ENCODE assay signal across 8 mouse cellular contexts in the genomic region with DNA sequence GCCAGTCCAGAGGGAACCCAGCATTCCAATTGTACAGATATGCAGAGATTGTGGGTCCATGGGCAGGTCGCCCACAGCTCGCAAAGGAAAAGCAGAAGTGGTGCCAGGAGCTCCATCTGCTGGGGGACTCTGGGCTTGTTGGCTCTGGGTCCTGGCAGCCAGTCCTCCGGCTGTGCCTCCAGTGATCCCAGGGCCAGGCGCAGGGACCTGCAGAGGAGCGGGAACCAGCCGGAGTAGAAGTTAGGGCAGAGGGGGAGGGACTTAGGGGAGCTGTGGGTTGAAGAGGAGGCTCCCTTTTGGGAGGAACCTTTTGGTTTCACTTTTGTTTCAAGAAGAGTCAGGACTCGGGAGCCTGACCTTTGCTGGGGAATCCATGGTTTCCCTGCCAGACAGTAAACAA. TPM values are rescaled to one million over a fixed set of nuclear protein-coding genes. Genes with fewer than 3 reads are reported as not detected.
DNase-seq lines count a peak whose midpoint lies in the region; ATAC-seq lines count a peak whose summit lies in the region.

No protein-coding gene starts in this region.

- peaks cover 4% of the 10 kb centered on the region; the same call in 1 of the 2 replicates for H3K4me1 ChIP-seq in brown adipose tissue, adult 24 weeks (ENCODE audit: control insufficient read depth, insufficient read depth, insufficient read length, low read length)
- no peaks in the 10 kb centered on the region for H3K4me1 ChIP-seq in heart, embryonic 13.5 days
- H3K4me1 ChIP-seq in liver, embryonic 15.5 days (replicated peaks): no peaks in the 10 kb centered on the region
- no peaks in the 10 kb centered on the region for H3K4me1 ChIP-seq in midbrain, embryonic 14.5 days (ENCODE audit: control insufficient read depth, insufficient read depth, low read length)

- H3K4me2 ChIP-seq in heart, embryonic 13.5 days: peak overlapping the region; percentile 39; the same call in 1 of the 2 replicates
- peak overlapping the region; percentile 21; the same call in 1 of the 2 replicates for H3K4me2 ChIP-seq in liver, embryonic 15.5 days
- no peak overlapping the region for H3K4me2 ChIP-seq in midbrain, embryonic 14.5 days (ENCODE audit: low read length)

- H3K27me3 ChIP-seq in heart, embryonic 13.5 days (replicated peaks): no peaks in the 10 kb centered on the region
- no peaks in the 10 kb centered on the region for H3K27me3 ChIP-seq in liver, embryonic 15.5 days
- no peaks in the 10 kb centered on the region for H3K27me3 ChIP-seq in midbrain, embryonic 14.5 days (ENCODE audit: control insufficient read depth, insufficient read depth, low read length)

- peak; percentile 70 for DNase-seq in 3134 (ENCODE audit: extremely low read depth, insufficient read length, low spot score)
- DNase-seq in spleen, postnatal 36 days (ENCODE audit: low spot score in 2 of 2): peak; percentile 3 to 6
- no peak for DNase-seq in midbrain, embryonic 14.5 days
- DNase-seq in left cerebral cortex, postnatal 36 days (ENCODE audit: low spot score in 2 of 2): no peak

- no peak overlapping the region for H3K27ac ChIP-seq in brown adipose tissue, adult 24 weeks (replicated peaks; ENCODE audit: low read depth, low read length)
- no peak overlapping the region for H3K27ac ChIP-seq in heart, embryonic 13.5 days (replicated peaks)
- no peak overlapping the region for H3K27ac ChIP-seq in liver, embryonic 15.5 days (replicated peaks)
- H3K27ac ChIP-seq in midbrain, embryonic 14.5 days (replicated peaks; ENCODE audit: low read depth, low read length): no peak overlapping the region

- no peaks in the 10 kb centered on the region for H3K36me3 ChIP-seq in heart, embryonic 13.5 days
- no peaks in the 10 kb centered on the region for H3K36me3 ChIP-seq in liver, embryonic 15.5 days (replicated peaks)
- no peaks in the 10 kb centered on the region for H3K36me3 ChIP-seq in midbrain, embryonic 14.5 days (ENCODE audit: control insufficient read depth, insufficient read depth, low read length)

- 53% methylated on average over 7 of the region's 7 CpGs for WGBS in heart, embryonic 13.5 days
- WGBS in liver, embryonic 15.5 days (ENCODE audit: insufficient replicate concordance): 34% methylated on average over 7 of the region's 7 CpGs
- WGBS in midbrain, embryonic 14.5 days: 67% methylated on average over 7 of the region's 7 CpGs

- peaks cover 6% of the 10 kb centered on the region; the same call in 1 of the 2 replicates for H3K9me3 ChIP-seq in heart, embryonic 13.5 days
- no peaks in the 10 kb centered on the region for H3K9me3 ChIP-seq in liver, embryonic 15.5 days (replicated peaks)
- H3K9me3 ChIP-seq in midbrain, embryonic 14.5 days (ENCODE audit: control insufficient read depth, low read length): no peaks in the 10 kb centered on the region; the same call in 1 of the 2 replicates

- intact Hi-C loops in left cerebral cortex, postnatal 36 days (cut with DNase I): no loop called here

- no peak overlapping the region for H3K9ac ChIP-seq in heart, embryonic 13.5 days
- H3K9ac ChIP-seq in liver, embryonic 15.5 days: no peak overlapping the region
- H3K9ac ChIP-seq in midbrain, embryonic 14.5 days (replicated peaks; ENCODE audit: low read length): no peak overlapping the region

- peak; percentile 99 for ATAC-seq in CD4-positive, CD25-positive, alpha-beta regulatory T cell, adult 4 months
- ATAC-seq in heart, embryonic 13.5 days (ENCODE audit: extremely low read depth, insufficient number of reproducible peaks, low FRiP score, low TSS enrichment): peak; percentile 31; the same call in 1 of the 2 replicates
- ATAC-seq in liver, embryonic 15.5 days (ENCODE audit: insufficient read depth): no peak
- ATAC-seq in midbrain, embryonic 14.5 days (ENCODE audit: low FRiP score, low TSS enrichment): no peak

- H3K4me3 ChIP-seq in brown adipose tissue, adult 24 weeks (ENCODE audit: insufficient read depth, low read depth, low read length): peak overlapping the region; percentile 58
- H3K4me3 ChIP-seq in heart, embryonic 13.5 days: peak overlapping the region; percentile 26
- H3K4me3 ChIP-seq in liver, embryonic 15.5 days (replicated peaks): peak overlapping the region; percentile 20; the same call in 1 of the 2 replicates
- no peak overlapping the region for H3K4me3 ChIP-seq in midbrain, embryonic 14.5 days (replicated peaks; ENCODE audit: low read depth, low read length)

RNA-seq across cellular contexts. Expression of a gene that starts 28.2 kb away (rescaled TPM):
- polyA plus RNA-seq in CD4-positive, CD25-positive, alpha-beta regulatory T cell, adult 4 months (2017; shearing (Covaris generic)): under 1 TPM in 1 of 2 experiments, not detected in 1; 0.43 TPM
- polyA plus RNA-seq in brown adipose tissue, adult 24 weeks (2012; ENCODE audit: insufficient read depth, insufficient read length, missing spikeins): not detected in 2 replicates
- polyA plus RNA-seq in heart, embryonic 13.5 days (2015; fragmentation: Nextera tagmentation; extraction: Ambion mirVana): not detected in 2 replicates
- not detected in 2 replicates for polyA plus RNA-seq in liver, embryonic 15.5 days (2015; fragmentation: Nextera tagmentation; extraction: Ambion mirVana)
- polyA plus RNA-seq in midbrain, embryonic 14.5 days (2014; fragmentation: Nextera tagmentation; extraction: Ambion mirVana): 0.05 TPM in 1 of 2 replicates, not detected in the other
- total RNA-seq in left cerebral cortex, postnatal 36 days (2021): not detected

RNA-seq across cellular contexts. Expression of a gene that starts 51.6 kb away (rescaled TPM):
- polyA plus RNA-seq in CD4-positive, CD25-positive, alpha-beta regulatory T cell, adult 4 months (2017; shearing (Covaris generic)): 10 to 100 TPM in 1 of 2 experiments, 1 to 10 TPM in 1; 5.1 to 12.1 TPM
- 2.5 and 4.0 TPM in 2 replicates for polyA plus RNA-seq in brown adipose tissue, adult 24 weeks (2012; ENCODE audit: insufficient read depth, insufficient read length, missing spikeins)
- 3.0 and 3.9 TPM in 2 replicates for polyA plus RNA-seq in heart, embryonic 13.5 days (2015; fragmentation: Nextera tagmentation; extraction: Ambion mirVana)
- 3.3 and 3.6 TPM in 2 replicates for polyA plus RNA-seq in liver, embryonic 15.5 days (2015; fragmentation: Nextera tagmentation; extraction: Ambion mirVana)
- polyA plus RNA-seq in midbrain, embryonic 14.5 days (2014; fragmentation: Nextera tagmentation; extraction: Ambion mirVana): 2.4 TPM in 2 replicates
- 1 to 10 TPM; 3.6 to 3.9 TPM for total RNA-seq in left cerebral cortex, postnatal 36 days (2021)

Comparison
In these comparisons a context has a peak if more than half of its experiments do, and no peak if none do; other contexts are left out.
1. DNase-seq: peak in 3134 (single experiment) and spleen, postnatal 36 days (2 of 2); none in midbrain, embryonic 14.5 days (single experiment) and left cerebral cortex, postnatal 36 days (0 of 2).
2. ATAC-seq: peak in CD4-positive, CD25-positive, alpha-beta regulatory T cell, adult 4 months (single experiment) and heart, embryonic 13.5 days (single experiment); none in liver, embryonic 15.5 days (single experiment) and midbrain, embryonic 14.5 days (single experiment).